Mouse (Mus musculus) MEL (cell line): ENCODE data around the gene Miga1. TPM values are rescaled to one million over a fixed set of nuclear protein-coding genes. Genes with fewer than 3 reads are reported as not detected.

ENCODE experiments used
- DNase-seq: peaks from one replicate; pipeline ENCODE4 v3.0.0; 2011; ENCODE audit warnings: low read depth, low spot score
- H3K27ac ChIP-seq: 2 replicates; pipeline ENCODE4 v1.5.1; 2012; ENCODE audit warnings: low read depth, mild to moderate bottlenecking, control low read depth, low read length, moderate library complexity; ENCODE audit not compliant: control insufficient read depth
- H3K27me3 ChIP-seq, 2 experiments: fragments of 150-350 bp in 1 of 2; sonication (generic) in 1 of 2; 2 replicates each; pipeline ENCODE4 v1.6.1; 2012; ENCODE audit warnings: low read length in 2 of 2, mild to moderate bottlenecking in 2 of 2, improper control_type of control experiment in 1 of 2, moderate library complexity in 1 of 2; ENCODE audit not compliant: insufficient read depth in 2 of 2, control insufficient read depth in 1 of 2
- H3K36me3 ChIP-seq, 2 experiments: 2 replicates each; pipeline ENCODE4 v1.6.1; 2012 to 2014; ENCODE audit warnings: low read length in 2 of 2, improper control_type of control experiment in 1 of 2, inconsistent platforms in 1 of 2, mild to moderate bottlenecking in 1 of 2; ENCODE audit not compliant: insufficient read depth in 2 of 2, control insufficient read depth in 1 of 2
- H3K4me1 ChIP-seq, 2 experiments: fragments of 150-350 bp in 1 of 2; sonication (generic) in 1 of 2; 2 replicates each; pipeline ENCODE4 v1.6.1; 2012; ENCODE audit warnings: low read length in 2 of 2, improper control_type of control experiment in 1 of 2, mild to moderate bottlenecking in 1 of 2; ENCODE audit not compliant: insufficient read depth in 2 of 2, control insufficient read depth in 1 of 2
- H3K4me3 ChIP-seq, 2 experiments: fragments of 150-350 bp in 1 of 2; sonication (generic) in 1 of 2; 2 replicates each; pipeline ENCODE4 v1.5.1; 2012; ENCODE audit warnings: low read depth in 2 of 2, low read length in 2 of 2, mild to moderate bottlenecking in 2 of 2, moderate library complexity in 2 of 2, control low read depth in 1 of 2, improper control_type of control experiment in 1 of 2; ENCODE audit not compliant: control insufficient read depth in 1 of 2, insufficient read depth in 1 of 2
- H3K79me2 ChIP-seq: 2 replicates; pipeline ENCODE4 v1.6.1; 2012; ENCODE audit warnings: mild to moderate bottlenecking, low read length, moderate library complexity; ENCODE audit not compliant: control insufficient read depth, poor library complexity, insufficient read depth
- H3K9ac ChIP-seq: 2 replicates; pipeline ENCODE4 v1.6.1; 2012; ENCODE audit warnings: low read depth, mild to moderate bottlenecking, control low read depth, low read length, moderate library complexity; ENCODE audit not compliant: control insufficient read depth, poor library complexity, severe bottlenecking
- H3K9me3 ChIP-seq: fragments of 150-350 bp; sonication (generic); replicated peaks from 2 replicates; pipeline ENCODE4 v1.6.1; 2012; ENCODE audit warnings: mild to moderate bottlenecking, low read length, improper control_type of control experiment, moderate library complexity; ENCODE audit not compliant: insufficient read depth
- CHD2 ChIP-seq: IDR thresholded peaks from 2 replicates; pipeline ENCODE4 v1.6.1; 2011; ENCODE audit warnings: low read length, improper control_type of control experiment
- CTCF ChIP-seq, 3 experiments: IDR thresholded peaks in 2 of 3; conservative IDR thresholded peaks in 1 of 3; 2 replicates each; pipeline ENCODE4 v1.5.1; 2011 to 2012; ENCODE audit warnings: low read length in 3 of 3, low read depth in 2 of 3, mild to moderate bottlenecking in 2 of 3, improper control_type of control experiment in 1 of 3, inconsistent platforms in 1 of 3, mixed read lengths in 1 of 3, moderate library complexity in 1 of 3; ENCODE audit not compliant: control insufficient read depth in 1 of 3, insufficient read depth in 1 of 3, poor library complexity in 1 of 3, severe bottlenecking in 1 of 3
- GATA1 ChIP-seq: IDR thresholded peaks from 2 replicates; pipeline ENCODE4 v1.6.1; 2011; ENCODE audit warnings: low read depth, low read length, improper control_type of control experiment
- JUND ChIP-seq: IDR thresholded peaks from 2 replicates; pipeline ENCODE4 v1.6.1; 2011; ENCODE audit warnings: low read depth, mild to moderate bottlenecking, improper control_type of control experiment, low read length
- KAT2A ChIP-seq: conservative IDR thresholded peaks from 2 replicates; pipeline ENCODE4 v1.6.1; 2012; ENCODE audit warnings: low read depth, low read length, improper control_type of control experiment, inconsistent platforms
- MAFK ChIP-seq: IDR thresholded peaks from 2 replicates; pipeline ENCODE4 v1.6.1; 2011; ENCODE audit warnings: low read depth, mild to moderate bottlenecking, low read length, improper control_type of control experiment, borderline replicate concordance
- MAX ChIP-seq: IDR thresholded peaks from 2 replicates; pipeline ENCODE4 v1.6.1; 2011; ENCODE audit warnings: low read length, improper control_type of control experiment
- MEF2A ChIP-seq: IDR thresholded peaks from 2 replicates; pipeline ENCODE4 v1.6.1; 2014; ENCODE audit warnings: low read depth, mild to moderate bottlenecking, inconsistent platforms, low read length, improper control_type of control experiment; ENCODE audit not compliant: poor library complexity, insufficient replicate concordance, severe bottlenecking; ENCODE audit errors: extremely low read depth
- POLR2A ChIP-seq, 2 experiments: IDR thresholded peaks; 2 replicates each; pipeline ENCODE4 v1.6.1; 2011 to 2012; ENCODE audit warnings: low read length in 2 of 2, mild to moderate bottlenecking in 2 of 2, control low read depth in 1 of 2, improper control_type of control experiment in 1 of 2, low read depth in 1 of 2, moderate library complexity in 1 of 2; ENCODE audit not compliant: control insufficient read depth in 1 of 2, insufficient read depth in 1 of 2, poor library complexity in 1 of 2
- POLR2AphosphoS5 ChIP-seq: IDR thresholded peaks from 2 replicates; pipeline ENCODE4 v1.6.1; 2012; ENCODE audit warnings: low read depth, borderline replicate concordance, mild to moderate bottlenecking, inconsistent platforms, low read length, moderate library complexity, mixed read lengths
- SIN3A ChIP-seq: IDR thresholded peaks from 2 replicates; pipeline ENCODE4 v1.6.1; 2012; ENCODE audit warnings: low read length, improper control_type of control experiment, inconsistent platforms
- SMC3 ChIP-seq: IDR thresholded peaks from 2 replicates; pipeline ENCODE4 v1.6.1; 2011; ENCODE audit warnings: low read depth, low read length, improper control_type of control experiment
- TCF12 ChIP-seq: IDR thresholded peaks from 2 replicates; pipeline ENCODE4 v1.6.1; 2014; ENCODE audit warnings: low read depth, mild to moderate bottlenecking, inconsistent platforms, low read length, improper control_type of control experiment, moderate library complexity
- UBTF ChIP-seq: IDR thresholded peaks from 2 replicates; pipeline ENCODE4 v1.6.1; 2012; ENCODE audit warnings: low read depth, mild to moderate bottlenecking, inconsistent platforms, low read length, improper control_type of control experiment, moderate library complexity, borderline replicate concordance; ENCODE audit not compliant: insufficient read depth
- USF1 ChIP-seq: IDR thresholded peaks from 2 replicates; pipeline ENCODE4 v1.6.1; 2014; ENCODE audit warnings: low read depth, mild to moderate bottlenecking, inconsistent platforms, low read length, improper control_type of control experiment, moderate library complexity
- USF2 ChIP-seq, 2 experiments: IDR thresholded peaks; 2 replicates each; pipeline ENCODE4 v1.6.1; 2011 to 2012; ENCODE audit warnings: improper control_type of control experiment in 2 of 2, low read length in 2 of 2, borderline replicate concordance in 1 of 2, inconsistent platforms in 1 of 2, low read depth in 1 of 2, mild to moderate bottlenecking in 1 of 2; ENCODE audit not compliant: insufficient read depth in 1 of 2
- ZNF384 ChIP-seq: IDR thresholded peaks from 2 replicates; pipeline ENCODE4 v1.6.1; 2012; ENCODE audit warnings: low read depth, mild to moderate bottlenecking, inconsistent platforms, low read length, improper control_type of control experiment
- polyA plus RNA-seq, 2 experiments: library from polyadenylated mRNA; stranded (reverse) in 1 of 2; unstranded in 1 of 2; fragments of >175 nt in 1 of 2; fragments of >200 nt in 1 of 2; gene quantifications; 2 replicates each; pipeline versions ENCODE4 v1.2.1 to v1.2.4; 2012; ENCODE audit warnings: low replicate concordance in 2 of 2, low read depth in 1 of 2; ENCODE audit not compliant: insufficient read length in 2 of 2, insufficient read depth in 1 of 2, missing spikeins in 1 of 2
- total RNA-seq: library from RNA; depleted of rRNA; stranded (reverse); fragments of 300-350 nt; gene quantifications from 2 replicates; pipeline ENCODE4 v1.2.3, GENCODE M21; 2012

Miga1 gene
- total and polyA plus RNA-seq, 3 experiments, result 14.2 to 16.2 TPM; not detected in 1

DNA sequence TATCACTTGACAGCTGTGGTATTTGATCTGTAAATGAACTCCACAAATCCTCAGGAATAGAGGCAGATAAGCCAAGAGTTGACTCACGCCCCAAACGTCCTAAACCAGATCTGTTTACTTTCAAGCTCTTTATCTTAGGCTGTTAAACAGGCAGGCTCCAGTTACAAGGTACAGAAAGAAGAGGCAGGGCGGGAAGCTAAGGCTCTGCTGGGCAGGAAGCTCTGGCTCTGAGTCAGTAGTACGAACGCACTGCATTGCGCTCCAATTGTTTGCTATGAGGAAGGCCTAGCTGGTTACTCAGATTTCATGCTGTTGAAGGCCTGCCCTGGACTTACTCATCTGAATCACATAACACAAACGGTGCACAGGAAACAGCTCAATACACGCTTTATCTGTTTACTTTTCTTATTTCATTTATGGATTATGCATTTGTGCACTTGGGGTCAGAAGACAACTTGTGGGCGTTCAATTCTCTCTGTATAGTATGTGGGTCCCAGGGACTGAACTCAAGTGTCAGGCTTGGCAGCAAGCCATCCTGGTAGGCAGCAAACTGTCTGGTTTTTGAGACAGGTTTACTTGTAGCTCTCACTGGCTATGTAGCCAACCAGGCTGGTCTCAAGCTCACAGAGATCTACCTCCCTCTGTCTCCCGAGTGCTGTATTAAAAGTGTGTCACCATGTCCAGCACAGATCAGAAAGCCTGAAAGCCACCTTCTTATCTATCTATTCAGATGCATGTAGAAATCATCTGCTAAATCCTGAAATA is 31.5 kb downstream of the Miga1 start (continued):
- TF ChIP-seq CHD2 (no peak), POLR2A (IDR thresholded peaks at IDR 0.05; ENCODE audit: control insufficient read depth in 1 of 2, insufficient read depth in 1 of 2, low read depth in 1 of 2, low read length in 2 of 2, poor library complexity in 1 of 2) (no peak), KAT2A (no peak), MAFK (no peak)
- TF ChIP-seq, all 39 proteins: peak for 15

DNA sequence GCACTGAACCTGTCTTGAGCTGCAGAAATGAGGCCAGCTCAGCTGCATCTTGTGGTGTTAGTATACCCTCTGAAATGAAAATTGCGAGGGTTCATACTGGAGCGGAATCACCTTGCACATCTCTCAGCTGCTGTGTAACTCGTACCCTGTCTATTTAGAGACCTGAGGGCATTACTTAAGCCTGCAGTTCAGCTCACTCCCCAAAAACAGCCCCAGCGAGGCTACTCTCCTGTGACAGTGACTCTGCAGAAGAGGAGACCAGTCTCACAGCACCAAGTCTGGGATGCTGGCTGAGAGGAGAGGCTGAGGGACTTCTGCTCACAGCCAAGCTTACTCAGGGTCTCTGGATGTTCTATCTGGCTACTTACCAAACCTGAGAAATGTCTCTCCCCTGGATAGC is 34.2 kb downstream of the Miga1 start:
- no peak overlapping the region for H3K27ac ChIP-seq
- H3K4me3 ChIP-seq, result no peak overlapping the region
- DNase-seq, result no peak
- no peak overlapping the region for H3K9ac ChIP-seq
- peaks cover 15 to 21% of the 10 kb centered on the region in 2 experiments for H3K4me1 ChIP-seq
- H3K36me3 ChIP-seq, result peaks cover 0 to 19% of the 10 kb centered on the region in 2 experiments; a peak in 3 of 4 replicates
- H3K27me3 ChIP-seq, result no peaks in the 10 kb centered on the region
- H3K79me2 ChIP-seq, result no peaks in the 10 kb centered on the region
- no peaks in the 10 kb centered on the region for H3K9me3 ChIP-seq
- no peak for TF ChIP-seq JUND
- TF ChIP-seq MEF2A, result no peak
- no peak for TF ChIP-seq CTCF (IDR thresholded peaks at IDR 0.05 in 2 of 3, conservative IDR thresholded peaks at IDR 0.05 in 1 of 3; ENCODE audit: control insufficient read depth in 1 of 3, insufficient read depth in 1 of 3, low read depth in 2 of 3, low read length in 3 of 3, poor library complexity in 1 of 3, severe bottlenecking in 1 of 3)
- no peak for TF ChIP-seq GATA1
- no peak for TF ChIP-seq UBTF
- no peak for TF ChIP-seq USF2 (IDR thresholded peaks at IDR 0.05; ENCODE audit: borderline replicate concordance in 1 of 2, insufficient read depth in 1 of 2, low read depth in 1 of 2, low read length in 2 of 2)
- TF ChIP-seq MAX, result no peak
- no peak for TF ChIP-seq SIN3A
- no peak for TF ChIP-seq POLR2AphosphoS5
- no peak for TF ChIP-seq USF1
- no peak for TF ChIP-seq TCF12
- no peak for TF ChIP-seq MAFK
- TF ChIP-seq SMC3, result no peak

DNA sequence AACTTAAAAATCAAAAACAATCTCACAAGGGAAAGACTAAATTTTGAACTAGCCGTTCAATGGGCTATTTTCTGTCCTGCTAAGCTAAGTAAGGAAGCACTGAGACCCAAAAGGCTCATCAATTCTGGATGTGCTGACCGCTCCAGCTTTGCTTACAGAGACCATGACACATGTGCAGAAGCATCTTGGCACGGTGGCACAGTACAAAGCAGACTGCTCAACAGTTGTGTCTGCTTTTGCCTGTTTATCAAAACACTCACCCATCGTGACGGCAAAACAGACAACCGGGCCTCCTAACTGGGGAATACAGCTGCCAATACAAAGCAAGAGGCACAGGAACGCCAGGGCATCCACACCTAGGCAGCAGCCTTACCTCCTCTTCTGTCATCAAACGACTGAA is 35.1 kb downstream of the Miga1 start:
- TF ChIP-seq CTCF (IDR thresholded peaks at IDR 0.05 in 2 of 3, conservative IDR thresholded peaks at IDR 0.05 in 1 of 3; ENCODE audit: control insufficient read depth in 1 of 3, insufficient read depth in 1 of 3, low read depth in 2 of 3, low read length in 3 of 3, poor library complexity in 1 of 3, severe bottlenecking in 1 of 3) (no peak), ZNF384 (no peak), KAT2A (no peak), TCF12 (no peak)
- no peak for DNase-seq
- H3K9me3 ChIP-seq, result no peaks in the 10 kb centered on the region
- peaks cover 14 to 17% of the 10 kb centered on the region in 2 experiments for H3K4me1 ChIP-seq
- no peaks in the 10 kb centered on the region for H3K27me3 ChIP-seq
- H3K79me2 ChIP-seq, result no peaks in the 10 kb centered on the region
- no peak overlapping the region for H3K4me3 ChIP-seq
- H3K9ac ChIP-seq, result no peak overlapping the region
- peaks cover 0 to 14% of the 10 kb centered on the region in 2 experiments; a peak in 3 of 4 replicates for H3K36me3 ChIP-seq
- no peak overlapping the region for H3K27ac ChIP-seq
